Mouse (Mus musculus): ENCODE results near the gene Fam184a.

DNA sequence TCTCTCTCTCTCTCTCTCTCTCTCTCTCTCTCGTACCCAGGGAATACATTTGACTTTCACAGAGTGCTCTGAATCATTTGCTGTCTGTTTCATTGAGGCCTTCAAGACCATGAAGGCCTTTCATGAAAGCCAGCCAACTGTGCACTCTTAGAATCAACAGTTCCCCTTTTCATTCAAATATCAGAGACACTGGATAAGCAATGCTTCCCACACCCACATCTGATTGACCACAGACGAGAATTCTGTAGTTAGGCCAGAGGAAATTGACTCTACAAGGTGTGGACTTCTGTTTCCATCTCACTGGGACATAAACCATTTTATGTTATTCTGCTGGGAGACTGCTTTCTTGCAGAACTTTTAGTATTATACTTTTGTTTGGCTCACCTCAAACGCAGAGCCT is 17.8 kb upstream of the Fam184a start:
- TF ChIP-seq GATA1 (IDR thresholded peaks at IDR 0.05; ENCODE audit: borderline replicate concordance, low read length) = no peak
- no peak for TF ChIP-seq FLI1 (IDR thresholded peaks at IDR 0.05; ENCODE audit: low read length)

Measured in megakaryocyte, embryonic 14.5 days (primary cell).